Mouse (Mus musculus): ENCODE results near the gene Elane. TPM values are rescaled to one million over a fixed set of nuclear protein-coding genes. Genes with fewer than 3 reads are reported as not detected.

Elane gene
- polyA plus RNA-seq, 1 experiment from 2014 or later: not detected

- peak overlapping the region; percentile 94; the same call in 1 of the 2 replicates for H3K9ac ChIP-seq (ENCODE audit: low read length)
- DNase-seq (ENCODE audit: low spot score): no peak
- 24% methylated on average over 14 of the region's 14 CpGs for WGBS
- no peaks in the 10 kb centered on the region for H3K9me3 ChIP-seq (ENCODE audit: control insufficient read depth, low read length)
- H3K27me3 ChIP-seq (ENCODE audit: control insufficient read depth, insufficient read depth, low read length): 0 out of 2 replicates have a peak, but pooled peaks cover 2% of the 10 kb centered on the region
- H3K4me1 ChIP-seq (replicated peaks; ENCODE audit: control insufficient read depth, insufficient read depth, low read length): 0 out of 2 replicates have a peak, but pooled peaks cover 5% of the 10 kb centered on the region
- H3K4me2 ChIP-seq (ENCODE audit: low read depth, low read length, severe bottlenecking): peak overlapping the region; percentile 26; the same call in 1 of the 2 replicates
- peak overlapping the region; percentile 95; the same call in 1 of the 2 replicates for H3K27ac ChIP-seq (ENCODE audit: low read depth, low read length)
- peak overlapping the region; percentile 68; the same call in 1 of the 2 replicates for H3K4me3 ChIP-seq (ENCODE audit: low read depth, low read length)
- H3K36me3 ChIP-seq (ENCODE audit: control insufficient read depth, insufficient read depth, low read length): no peaks in the 10 kb centered on the region; the same call in 1 of the 2 replicates
- peak; percentile 35 for ATAC-seq (replicated peaks; ENCODE audit: low FRiP score)
These were observed 23.3 kb downstream of the Elane start for GRCm38 (mm10) chr10:79909092-79909922.

- H3K27me3 ChIP-seq (ENCODE audit: control insufficient read depth, insufficient read depth, low read length): no peaks in the 10 kb centered on the region
- no peaks in the 10 kb centered on the region; the same call in 1 of the 2 replicates for H3K36me3 ChIP-seq (ENCODE audit: control insufficient read depth, insufficient read depth, low read length)
- H3K27ac ChIP-seq (ENCODE audit: low read depth, low read length): no peak within 1 kb of the TSS
- no peak within 1 kb of the TSS for H3K4me2 ChIP-seq (ENCODE audit: low read depth, low read length, severe bottlenecking)
- no peaks in the 10 kb centered on the region for H3K9me3 ChIP-seq (ENCODE audit: control insufficient read depth, low read length)
- peaks cover 9% of the 10 kb centered on the region for H3K4me1 ChIP-seq (replicated peaks; ENCODE audit: control insufficient read depth, insufficient read depth, low read length)
- ATAC-seq (replicated peaks; ENCODE audit: low FRiP score) (no peak), DNase-seq (ENCODE audit: low spot score) (no peak)
- no peak within 1 kb of the TSS for H3K9ac ChIP-seq (ENCODE audit: low read length)
- H3K4me3 ChIP-seq (ENCODE audit: low read depth, low read length): no peak within 1 kb of the TSS
- 97% methylated on average over 4 of the region's 4 CpGs for WGBS
These were observed 24.5 kb downstream of the Elane start, which contains the start of gene Gm26602 for GRCm38 (mm10) chr10:79910556-79910955. Gene Gm26602 (plus strand): TSS chr10:79910856.

- Histone ChIP-seq H3K4me1 (replicated peaks; ENCODE audit: control insufficient read depth, insufficient read depth, low read length) (peaks cover 11% of the 10 kb centered on the region), H3K27ac (ENCODE audit: low read depth, low read length) (no peak overlapping the region), H3K4me2 (ENCODE audit: low read depth, low read length, severe bottlenecking) (no peak overlapping the region), H3K4me3 (ENCODE audit: low read depth, low read length) (no peak overlapping the region), H3K27me3 (ENCODE audit: control insufficient read depth, insufficient read depth, low read length) (peaks cover 3% of the 10 kb centered on the region), H3K36me3 (ENCODE audit: control insufficient read depth, insufficient read depth, low read length) (no peaks in the 10 kb centered on the region), H3K9ac (ENCODE audit: low read length) (no peak overlapping the region), H3K9me3 (ENCODE audit: control insufficient read depth, low read length) (no peaks in the 10 kb centered on the region)
- WGBS: 66% methylated on average over 20 of the region's 20 CpGs
- ATAC-seq (replicated peaks; ENCODE audit: low FRiP score): no peak
- no peak for DNase-seq (ENCODE audit: low spot score)
These were observed 26.4 kb downstream of the Elane start for GRCm38 (mm10) chr10:79912412-79912811.

- DNase-seq (ENCODE audit: low spot score) (no peak), ATAC-seq (replicated peaks; ENCODE audit: low FRiP score) (no peak)
- Histone ChIP-seq H3K27ac (ENCODE audit: low read depth, low read length) (no peak overlapping the region), H3K9ac (ENCODE audit: low read length) (no peak overlapping the region), H3K36me3 (ENCODE audit: control insufficient read depth, insufficient read depth, low read length) (no peaks in the 10 kb centered on the region), H3K4me3 (ENCODE audit: low read depth, low read length) (no peak overlapping the region), H3K4me1 (replicated peaks; ENCODE audit: control insufficient read depth, insufficient read depth, low read length) (peaks cover 13% of the 10 kb centered on the region), H3K27me3 (ENCODE audit: control insufficient read depth, insufficient read depth, low read length) (peaks cover 22% of the 10 kb centered on the region), H3K4me2 (ENCODE audit: low read depth, low read length, severe bottlenecking) (no peak overlapping the region), H3K9me3 (ENCODE audit: control insufficient read depth, low read length) (no peaks in the 10 kb centered on the region)
- WGBS: 67% methylated on average over 9 of the region's 11 CpGs
These were observed 28.3 kb downstream of the Elane start for GRCm38 (mm10) chr10:79914131-79914947.

- DNase-seq (ENCODE audit: low spot score) (no peak), ATAC-seq (replicated peaks; ENCODE audit: low FRiP score) (no peak)
- H3K27ac ChIP-seq (ENCODE audit: low read depth, low read length): no peak overlapping the region
- H3K4me2 ChIP-seq (ENCODE audit: low read depth, low read length, severe bottlenecking): no peak overlapping the region
- no peaks in the 10 kb centered on the region for H3K36me3 ChIP-seq (ENCODE audit: control insufficient read depth, insufficient read depth, low read length)
- 76% methylated on average over 7 of the region's 7 CpGs for WGBS
- H3K9me3 ChIP-seq (ENCODE audit: control insufficient read depth, low read length): no peaks in the 10 kb centered on the region
- peaks cover 29% of the 10 kb centered on the region for H3K27me3 ChIP-seq (ENCODE audit: control insufficient read depth, insufficient read depth, low read length)
- H3K4me1 ChIP-seq (replicated peaks; ENCODE audit: control insufficient read depth, insufficient read depth, low read length): peaks cover 15% of the 10 kb centered on the region
- H3K9ac ChIP-seq (ENCODE audit: low read length): peak overlapping the region; percentile 20; the same call in 1 of the 2 replicates
- no peak overlapping the region for H3K4me3 ChIP-seq (ENCODE audit: low read depth, low read length)
These were observed 29.0 kb downstream of the Elane start for GRCm38 (mm10) chr10:79914948-79915596.

- peak overlapping the region; percentile 94 for H3K9ac ChIP-seq (ENCODE audit: low read length)
- peak overlapping the region; percentile 83 for H3K4me2 ChIP-seq (ENCODE audit: low read depth, low read length, severe bottlenecking)
- no peaks in the 10 kb centered on the region for H3K36me3 ChIP-seq (ENCODE audit: control insufficient read depth, insufficient read depth, low read length)
- H3K27me3 ChIP-seq (ENCODE audit: control insufficient read depth, insufficient read depth, low read length): peaks cover 40% of the 10 kb centered on the region
- no peaks in the 10 kb centered on the region for H3K9me3 ChIP-seq (ENCODE audit: control insufficient read depth, low read length)
- H3K4me1 ChIP-seq (replicated peaks; ENCODE audit: control insufficient read depth, insufficient read depth, low read length): peaks cover 21% of the 10 kb centered on the region
- no peak overlapping the region; the same call in 1 of the 2 replicates for H3K27ac ChIP-seq (ENCODE audit: low read depth, low read length)
- ATAC-seq (replicated peaks; ENCODE audit: low FRiP score) (no peak), DNase-seq (ENCODE audit: low spot score) (no peak)
- peak overlapping the region; percentile 81 for H3K4me3 ChIP-seq (ENCODE audit: low read depth, low read length)
- 7% methylated on average over 8 of the region's 8 CpGs for WGBS
These were observed 30.0 kb downstream of the Elane start for GRCm38 (mm10) chr10:79916081-79916480.

- Histone ChIP-seq H3K4me3 (ENCODE audit: low read depth, low read length) (peak within 1 kb of the TSS; percentile 81), H3K27me3 (ENCODE audit: control insufficient read depth, insufficient read depth, low read length) (peaks cover 48% of the 10 kb centered on the region), H3K36me3 (ENCODE audit: control insufficient read depth, insufficient read depth, low read length) (no peaks in the 10 kb centered on the region), H3K27ac (ENCODE audit: low read depth, low read length) (no peak within 1 kb of the TSS; the same call in 1 of the 2 replicates), H3K9me3 (ENCODE audit: control insufficient read depth, low read length) (no peaks in the 10 kb centered on the region), H3K4me2 (ENCODE audit: low read depth, low read length, severe bottlenecking) (peak within 1 kb of the TSS; percentile 83), H3K9ac (ENCODE audit: low read length) (peak within 1 kb of the TSS; percentile 94), H3K4me1 (replicated peaks; ENCODE audit: control insufficient read depth, insufficient read depth, low read length) (peaks cover 21% of the 10 kb centered on the region)
- ATAC-seq (replicated peaks; ENCODE audit: low FRiP score) (peak; percentile 87), DNase-seq (ENCODE audit: low spot score) (peak; percentile 90)
- WGBS: 2% methylated on average over 42 of the region's 42 CpGs
These were observed 30.9 kb downstream of the Elane start, which contains the start of gene Kiss1r for GRCm38 (mm10) chr10:79916808-79917531. Gene Kiss1r (plus strand): TSS chr10:79916971.

All from forebrain, embryonic 11.5 days (tissue).